In the genomic region with DNA sequence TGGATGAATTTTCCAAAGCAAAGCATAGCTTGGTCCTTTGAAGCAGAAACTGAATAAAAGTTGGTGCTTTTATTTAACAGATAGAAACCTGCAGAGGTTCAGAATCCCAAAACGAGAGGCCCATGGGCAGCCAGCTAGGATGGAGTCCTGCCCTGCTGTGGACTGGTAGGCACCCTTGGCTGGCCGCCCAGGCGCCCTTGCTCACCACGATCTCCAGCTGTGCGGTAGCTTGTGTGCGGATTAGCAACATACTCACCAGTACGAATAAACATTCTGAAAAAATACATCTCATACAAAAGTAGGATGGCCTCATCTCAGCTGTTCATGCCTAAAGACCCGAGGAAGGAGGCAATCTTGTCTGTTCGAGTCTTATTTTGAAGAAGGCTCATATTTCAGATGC, we compare ENCODE assay signal across 10 mouse cellular contexts. TPM values are rescaled to one million over a fixed set of nuclear protein-coding genes. Genes with fewer than 3 reads are reported as not detected.
DNase-seq lines count a peak whose midpoint lies in the region; ATAC-seq and TF ChIP-seq lines count a peak whose summit lies in the region.
"Had no signal": no experiment of that assay in that cellular context is flagged by ENCODE, and none has a peak within 500 bp of the region (broad histone marks: within the 10 kb centered on the region; RNA-seq: fewer than 3 reads in every experiment).

No protein-coding gene starts in this region.

- H3K27me3 ChIP-seq in kidney, embryonic 15.5 days = no peaks in the 10 kb centered on the region
- no peaks in the 10 kb centered on the region for H3K27me3 ChIP-seq in kidney, embryonic 16.5 days (ENCODE audit: insufficient read depth, low read length)
- no peaks in the 10 kb centered on the region for H3K27me3 ChIP-seq in embryonic facial prominence, embryonic 10.5 days (replicated peaks; ENCODE audit: low read depth, poor library complexity, severe bottlenecking)
- no peaks in the 10 kb centered on the region for H3K27me3 ChIP-seq in hindbrain, embryonic 12.5 days
- no peaks in the 10 kb centered on the region for H3K27me3 ChIP-seq in midbrain, postnatal 0 days (ENCODE audit: insufficient read depth, low read length)
- H3K27me3 ChIP-seq in intestine, postnatal 0 days (replicated peaks; ENCODE audit: control insufficient read depth, insufficient read depth, low read length) = no peaks in the 10 kb centered on the region
- H3K27me3 ChIP-seq: limb, embryonic 15.5 days; neural tube, embryonic 12.5 days had no signal

- no peak overlapping the region for H3K4me3 ChIP-seq in kidney, embryonic 15.5 days (replicated peaks)
- H3K4me3 ChIP-seq in kidney, embryonic 16.5 days (ENCODE audit: low read length) = no peak overlapping the region
- H3K4me3 ChIP-seq in embryonic facial prominence, embryonic 10.5 days = no peak overlapping the region
- H3K4me3 ChIP-seq in hindbrain, embryonic 12.5 days = no peak overlapping the region
- no peak overlapping the region for H3K4me3 ChIP-seq in midbrain, postnatal 0 days (ENCODE audit: low read depth, low read length)
- no peak overlapping the region for H3K4me3 ChIP-seq in intestine, postnatal 0 days (ENCODE audit: low read depth, low read length)
- H3K4me3 ChIP-seq: limb, embryonic 15.5 days; neural tube, embryonic 12.5 days had no signal

- no peak overlapping the region for H3K9ac ChIP-seq in kidney, embryonic 15.5 days
- no peak overlapping the region for H3K9ac ChIP-seq in kidney, embryonic 16.5 days (replicated peaks; ENCODE audit: low read length)
- H3K9ac ChIP-seq in hindbrain, embryonic 12.5 days = no peak overlapping the region
- H3K9ac ChIP-seq in midbrain, postnatal 0 days (replicated peaks; ENCODE audit: low read length, poor library complexity, severe bottlenecking) = no peak overlapping the region
- H3K9ac ChIP-seq in intestine, postnatal 0 days (ENCODE audit: low read depth, low read length) = no peak overlapping the region
- H3K9ac ChIP-seq: limb, embryonic 15.5 days had no signal

- H3K4me1 ChIP-seq in kidney, embryonic 15.5 days = peaks cover 38% of the 10 kb centered on the region
- H3K4me1 ChIP-seq in kidney, embryonic 16.5 days (ENCODE audit: insufficient read depth, low read length) = peaks cover 33% of the 10 kb centered on the region
- peaks cover 72% of the 10 kb centered on the region for H3K4me1 ChIP-seq in embryonic facial prominence, embryonic 10.5 days
- peaks cover 31% of the 10 kb centered on the region for H3K4me1 ChIP-seq in hindbrain, embryonic 12.5 days
- no peaks in the 10 kb centered on the region for H3K4me1 ChIP-seq in midbrain, postnatal 0 days (ENCODE audit: insufficient read depth, low read length)
- no peaks in the 10 kb centered on the region for H3K4me1 ChIP-seq in intestine, postnatal 0 days (replicated peaks; ENCODE audit: control insufficient read depth, insufficient read depth, low read length)

- 0 out of 2 replicates have a peak overlapping the region, but pooled peaks have one; percentile 9 for H3K27ac ChIP-seq in kidney, embryonic 15.5 days
- H3K27ac ChIP-seq in kidney, embryonic 16.5 days (ENCODE audit: low read length) = no peak overlapping the region
- peak overlapping the region; percentile 81 for H3K27ac ChIP-seq in embryonic facial prominence, embryonic 10.5 days (replicated peaks)
- peak overlapping the region; percentile 90 for H3K27ac ChIP-seq in hindbrain, embryonic 12.5 days
- peak overlapping the region; percentile 77 for H3K27ac ChIP-seq in midbrain, postnatal 0 days (ENCODE audit: low read depth, low read length)
- no peak overlapping the region for H3K27ac ChIP-seq in intestine, postnatal 0 days (ENCODE audit: low read depth, low read length)
- H3K27ac ChIP-seq: limb, embryonic 15.5 days had no signal

- 64% methylated on average over 9 of the region's 9 CpGs for WGBS in kidney, embryonic 15.5 days
- WGBS in kidney, embryonic 16.5 days = 64% methylated on average over 9 of the region's 9 CpGs
- WGBS in embryonic facial prominence, embryonic 10.5 days = 66% methylated on average over 9 of the region's 9 CpGs
- 68% methylated on average over 9 of the region's 9 CpGs for WGBS in hindbrain, embryonic 12.5 days
- 62% methylated on average over 9 of the region's 9 CpGs for WGBS in midbrain, postnatal 0 days
- 70% methylated on average over 9 of the region's 9 CpGs for WGBS in intestine, postnatal 0 days

- no peak for DNase-seq in embryonic facial prominence, embryonic 10.5 days (ENCODE audit: low spot score)
- DNase-seq in midbrain, postnatal 0 days (ENCODE audit: low spot score) = no peak
- DNase-seq in thymus, postnatal 10 days (ENCODE audit: low spot score in 2 of 2) = no peak
- DNase-seq: right cerebral cortex, postnatal 14 days had no signal

- H3K4me2 ChIP-seq in kidney, embryonic 15.5 days = no peak overlapping the region
- H3K4me2 ChIP-seq in kidney, embryonic 16.5 days (replicated peaks; ENCODE audit: low read depth, low read length) = no peak overlapping the region
- H3K4me2 ChIP-seq in hindbrain, embryonic 12.5 days (replicated peaks) = no peak overlapping the region
- no peak overlapping the region for H3K4me2 ChIP-seq in midbrain, postnatal 0 days (ENCODE audit: low read depth, low read length, poor library complexity, severe bottlenecking)
- no peak overlapping the region for H3K4me2 ChIP-seq in intestine, postnatal 0 days (replicated peaks; ENCODE audit: low read depth)
- H3K4me2 ChIP-seq: limb, embryonic 15.5 days had no signal

- no peak for TF ChIP-seq CTCF in midbrain, postnatal 0 days (IDR thresholded peaks at IDR 0.05)
- no peak for TF ChIP-seq CTCF in intestine, postnatal 0 days (IDR thresholded peaks at IDR 0.05; ENCODE audit: low read depth)

- no peaks in the 10 kb centered on the region for H3K9me3 ChIP-seq in kidney, embryonic 15.5 days (replicated peaks)
- peaks cover under 1% of the 10 kb centered on the region; the same call in 1 of the 2 replicates for H3K9me3 ChIP-seq in kidney, embryonic 16.5 days (ENCODE audit: low read length)
- H3K9me3 ChIP-seq in embryonic facial prominence, embryonic 10.5 days = no peaks in the 10 kb centered on the region
- H3K9me3 ChIP-seq in hindbrain, embryonic 12.5 days (replicated peaks) = no peaks in the 10 kb centered on the region
- H3K9me3 ChIP-seq in midbrain, postnatal 0 days (ENCODE audit: low read length) = no peaks in the 10 kb centered on the region
- H3K9me3 ChIP-seq in intestine, postnatal 0 days (ENCODE audit: control insufficient read depth) = no peaks in the 10 kb centered on the region
- H3K9me3 ChIP-seq: limb, embryonic 15.5 days; neural tube, embryonic 12.5 days had no signal

- no peaks in the 10 kb centered on the region for H3K36me3 ChIP-seq in kidney, embryonic 15.5 days
- H3K36me3 ChIP-seq in kidney, embryonic 16.5 days (ENCODE audit: insufficient read depth, low read length) = no peaks in the 10 kb centered on the region
- H3K36me3 ChIP-seq in embryonic facial prominence, embryonic 10.5 days (replicated peaks) = no peaks in the 10 kb centered on the region
- no peaks in the 10 kb centered on the region for H3K36me3 ChIP-seq in hindbrain, embryonic 12.5 days
- no peaks in the 10 kb centered on the region for H3K36me3 ChIP-seq in midbrain, postnatal 0 days (ENCODE audit: insufficient read depth, low read length)
- no peaks in the 10 kb centered on the region for H3K36me3 ChIP-seq in intestine, postnatal 0 days (ENCODE audit: control insufficient read depth, insufficient read depth)
- H3K36me3 ChIP-seq: limb, embryonic 15.5 days; neural tube, embryonic 12.5 days had no signal

- ATAC-seq in kidney, embryonic 15.5 days (replicated peaks; ENCODE audit: low FRiP score) = no peak
- ATAC-seq in kidney, embryonic 16.5 days (ENCODE audit: low FRiP score, low TSS enrichment) = no peak
- no peak for ATAC-seq in hindbrain, embryonic 12.5 days (ENCODE audit: low FRiP score)
- no peak for ATAC-seq in midbrain, postnatal 0 days (ENCODE audit: low FRiP score)
- no peak for ATAC-seq in intestine, postnatal 0 days

RNA-seq across cellular contexts. Expression of gene Ttc30a1, which starts 6.0 kb away (rescaled TPM):
- polyA plus RNA-seq in kidney, embryonic 15.5 days (2015; fragmentation: Nextera tagmentation; extraction: Ambion mirVana) = 8.2 and 9.2 TPM in 2 replicates
- 9.6 and 10.5 TPM in 2 replicates for polyA plus RNA-seq in kidney, embryonic 16.5 days (2015; fragmentation: Nextera tagmentation; extraction: Ambion mirVana)
- polyA plus RNA-seq in embryonic facial prominence, embryonic 10.5 days (2016; fragmentation: Nextera tagmentation; extraction: Ambion mirVana) = 11.5 and 11.7 TPM in 2 replicates
- polyA plus RNA-seq in hindbrain, embryonic 12.5 days (2016; fragmentation: Nextera tagmentation; extraction: Ambion mirVana) = 8.3 and 9.2 TPM in 2 replicates
- total RNA-seq in midbrain, postnatal 0 days (2014; rRNA removed) = 12.3 and 12.7 TPM in 2 replicates
- 5.2 and 5.5 TPM in 2 replicates for polyA plus RNA-seq in midbrain, postnatal 0 days (2015; fragmentation: Nextera tagmentation; extraction: Ambion mirVana)
- polyA plus RNA-seq in intestine, postnatal 0 days (2015; fragmentation: Nextera tagmentation; extraction: Ambion mirVana) = 2.4 and 2.6 TPM in 2 replicates

RNA-seq across cellular contexts. Expression of gene Ttc30a2, which starts 9.8 kb away (rescaled TPM):
- polyA plus RNA-seq in kidney, embryonic 15.5 days (2015; fragmentation: Nextera tagmentation; extraction: Ambion mirVana) = 0.47 and 0.98 TPM in 2 replicates
- polyA plus RNA-seq in kidney, embryonic 16.5 days (2015; fragmentation: Nextera tagmentation; extraction: Ambion mirVana) = 0.53 and 0.64 TPM in 2 replicates
- 0.23 and 0.65 TPM in 2 replicates for polyA plus RNA-seq in embryonic facial prominence, embryonic 10.5 days (2016; fragmentation: Nextera tagmentation; extraction: Ambion mirVana)
- 0.76 and 1.2 TPM in 2 replicates for polyA plus RNA-seq in hindbrain, embryonic 12.5 days (2016; fragmentation: Nextera tagmentation; extraction: Ambion mirVana)
- total RNA-seq in midbrain, postnatal 0 days (2014; rRNA removed) = 1.1 and 1.9 TPM in 2 replicates
- 0.36 and 0.39 TPM in 2 replicates for polyA plus RNA-seq in midbrain, postnatal 0 days (2015; fragmentation: Nextera tagmentation; extraction: Ambion mirVana)
- polyA plus RNA-seq in intestine, postnatal 0 days (2015; fragmentation: Nextera tagmentation; extraction: Ambion mirVana) = 0.13 and 0.23 TPM in 2 replicates

RNA-seq across cellular contexts. Expression of gene Ttc30b, which starts 49.4 kb away (rescaled TPM):
- polyA plus RNA-seq in kidney, embryonic 15.5 days (2015; fragmentation: Nextera tagmentation; extraction: Ambion mirVana) = 11.8 and 12.3 TPM in 2 replicates
- 14.0 and 14.4 TPM in 2 replicates for polyA plus RNA-seq in kidney, embryonic 16.5 days (2015; fragmentation: Nextera tagmentation; extraction: Ambion mirVana)
- 6.2 and 7.0 TPM in 2 replicates for polyA plus RNA-seq in embryonic facial prominence, embryonic 10.5 days (2016; fragmentation: Nextera tagmentation; extraction: Ambion mirVana)
- polyA plus RNA-seq in hindbrain, embryonic 12.5 days (2016; fragmentation: Nextera tagmentation; extraction: Ambion mirVana) = 14.4 and 15.3 TPM in 2 replicates
- 29.1 and 30.8 TPM in 2 replicates for total RNA-seq in midbrain, postnatal 0 days (2014; rRNA removed)
- polyA plus RNA-seq in midbrain, postnatal 0 days (2015; fragmentation: Nextera tagmentation; extraction: Ambion mirVana) = 18.7 and 19.3 TPM in 2 replicates
- polyA plus RNA-seq in intestine, postnatal 0 days (2015; fragmentation: Nextera tagmentation; extraction: Ambion mirVana) = 6.4 and 6.7 TPM in 2 replicates

Comparison
In these comparisons a context has a peak if more than half of its experiments do, and no peak if none do; other contexts are left out.
1. H3K27ac ChIP-seq: peak in kidney, embryonic 15.5 days (single experiment), embryonic facial prominence, embryonic 10.5 days (single experiment), hindbrain, embryonic 12.5 days (single experiment) and midbrain, postnatal 0 days (single experiment); none in kidney, embryonic 16.5 days (single experiment) and intestine, postnatal 0 days (single experiment).